Mouse (Mus musculus) erythroblast, embryonic 14.5 days (primary cell): ENCODE measurements around the gene Ocel1.

Experiments used
- GATA1 ChIP-seq: IDR thresholded peaks from 2 replicates; pipeline ENCODE4 v1.6.1; 2012; ENCODE audit warnings: low read length, inconsistent platforms, mixed read lengths
- TAL1 ChIP-seq: IDR thresholded peaks from 3 replicates; pipeline ENCODE4 v1.6.1; 2012; ENCODE audit warnings: low read length, inconsistent platforms, mixed read lengths

DNA sequence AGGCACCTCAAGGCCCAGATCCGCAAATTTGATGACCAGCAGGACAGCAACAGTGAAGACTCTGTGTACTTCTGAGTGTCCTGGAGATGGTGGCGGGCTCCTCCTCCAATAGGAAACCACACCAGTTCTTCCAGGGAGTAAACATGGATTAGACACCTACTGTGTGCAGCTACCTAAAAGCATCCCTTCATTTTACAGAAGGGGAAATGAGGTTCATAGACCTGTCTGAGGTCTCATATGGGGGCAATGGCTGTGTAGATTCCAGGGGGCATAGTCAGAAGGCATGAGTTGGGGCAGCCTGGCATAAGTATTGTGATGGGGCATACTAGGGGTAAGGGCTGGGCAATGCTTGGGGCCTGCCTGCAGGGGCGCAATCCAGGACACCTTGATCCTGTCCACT lies 1.9 kb downstream of the Ocel1 start:
- TF ChIP-seq GATA1 (no peak), TAL1 (no peak)
